Mouse (Mus musculus) liver, embryonic 12.5 days (tissue): ENCODE data around the gene Dedd. TPM values are rescaled to one million over a fixed set of nuclear protein-coding genes. Genes with fewer than 3 reads are reported as not detected.
A peak's percentile ranks its signal among the peaks of the same experiment; 100 is the strongest.

Source experiments
- ATAC-seq: fragments of 200-750 bp; cut with Nextera tagmentation; 2 replicates; pipeline ENCODE4 v1.8.0; 2017; ENCODE audit warnings: moderate number of reproducible peaks, mild to moderate bottlenecking, moderate library complexity
- H3K27ac ChIP-seq: fragments of 300-500 bp; sonication (generic); 2 replicates; pipeline ENCODE4 v1.5.1; 2016; ENCODE audit warnings: mild to moderate bottlenecking
- H3K27me3 ChIP-seq: fragments of 300-500 bp; sonication (generic); replicated peaks from 2 replicates; pipeline ENCODE4 v1.6.1; 2016; ENCODE audit warnings: mild to moderate bottlenecking, moderate library complexity
- H3K36me3 ChIP-seq: fragments of 300-500 bp; sonication (generic); 2 replicates; pipeline ENCODE4 v1.6.1; 2016; ENCODE audit warnings: mild to moderate bottlenecking, moderate library complexity
- H3K4me1 ChIP-seq: fragments of 300-500 bp; sonication (generic); 2 replicates; pipeline ENCODE4 v1.6.1; 2016
- H3K4me2 ChIP-seq: fragments of 300-500 bp; sonication (generic); 2 replicates; pipeline ENCODE4 v1.6.1; 2016; ENCODE audit warnings: mild to moderate bottlenecking, moderate library complexity
- H3K4me3 ChIP-seq: fragments of 300-500 bp; sonication (generic); 2 replicates; pipeline ENCODE4 v1.5.1; 2016; ENCODE audit warnings: mild to moderate bottlenecking, moderate library complexity
- H3K9ac ChIP-seq: fragments of 300-500 bp; sonication (generic); 2 replicates; pipeline ENCODE4 v1.6.1; 2016; ENCODE audit warnings: mild to moderate bottlenecking, moderate library complexity
- H3K9me3 ChIP-seq: fragments of 300-500 bp; sonication (generic); replicated peaks from 2 replicates; pipeline ENCODE4 v1.6.1; 2016; ENCODE audit warnings: mild to moderate bottlenecking, moderate library complexity
- WGBS: fragments of 180-500 bp; shearing (Covaris S2); methylation state at CpG from one replicate; pipeline ENCODE4 v1.1.7; 2016; ENCODE audit not compliant: insufficient replicate concordance; 5-methylcytosine and 5-hydroxymethylcytosine counted together
- polyA plus RNA-seq: library from polyadenylated mRNA; unstranded; fragments of >200 nt; fragmentation: Nextera tagmentation; extraction: Ambion mirVana; gene quantifications from 2 replicates; pipeline ENCODE4 v1.2.1, GENCODE M21; 2016

Dedd gene
- polyA plus RNA-seq, 1 experiment from 2014 or later: 26.1 TPM

DNA sequence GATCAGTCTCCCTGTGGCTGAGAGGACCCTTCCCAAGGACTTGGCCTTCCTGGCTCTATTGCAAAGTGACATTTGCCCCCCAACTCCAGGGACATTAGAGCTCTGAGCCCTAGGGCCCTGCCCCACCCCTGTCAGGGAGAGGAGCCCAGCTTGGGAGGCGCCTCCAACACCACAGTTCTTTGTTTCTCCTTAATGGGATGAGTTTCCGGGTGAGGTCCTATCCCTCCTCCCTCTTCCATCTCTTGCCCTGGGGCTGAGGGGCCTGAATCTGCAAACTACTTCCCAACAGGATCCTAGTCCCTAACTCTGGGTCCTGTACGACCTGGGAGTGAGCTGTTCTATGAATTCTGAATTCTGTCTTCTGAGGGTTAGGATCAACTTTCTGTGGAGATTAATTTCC, 43.9 kb downstream of the Dedd start:
- no peak overlapping the region for H3K4me2 ChIP-seq
- no peaks in the 10 kb centered on the region for H3K9me3 ChIP-seq
- no peak for ATAC-seq

DNA sequence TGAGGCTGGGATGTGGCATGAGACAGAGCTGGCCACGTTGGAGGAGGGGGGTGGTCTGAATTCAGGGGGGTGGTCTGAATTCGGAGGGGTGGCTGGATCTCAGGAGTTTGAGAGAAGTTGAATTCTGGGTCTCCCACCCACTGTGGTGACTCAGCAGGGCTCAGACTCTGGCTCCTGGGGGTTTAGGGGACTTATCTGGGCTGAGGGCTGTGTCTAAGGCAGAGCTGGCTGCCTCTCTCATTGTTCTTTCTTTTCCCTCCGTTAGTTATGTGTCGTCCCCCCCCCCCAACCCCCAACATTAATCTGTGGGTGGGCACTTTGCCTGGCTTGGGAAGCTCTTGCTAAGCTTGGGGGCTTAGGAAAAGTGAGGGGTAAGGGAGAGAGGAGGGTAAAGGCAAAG, 45.0 kb downstream of the Dedd start:
- peaks cover 32% of the 10 kb centered on the region for H3K27me3 ChIP-seq
- 2% methylated on average over 4 of the region's 4 CpGs for WGBS
- no peaks in the 10 kb centered on the region for H3K9me3 ChIP-seq
- no peak overlapping the region for H3K27ac ChIP-seq
- ATAC-seq: no peak
- H3K9ac ChIP-seq: peak overlapping the region; percentile 39; the same call in 1 of the 2 replicates
- no peak overlapping the region for H3K4me3 ChIP-seq
- no peaks in the 10 kb centered on the region for H3K36me3 ChIP-seq
- H3K4me2 ChIP-seq: peak overlapping the region; percentile 20; the same call in 1 of the 2 replicates
- H3K4me1 ChIP-seq: peaks cover 20% of the 10 kb centered on the region

More for the DNA sequence above, 43.9 kb downstream of the Dedd start:
- H3K4me3 ChIP-seq: no peak overlapping the region
- WGBS: 58% methylated on average over 3 of the region's 3 CpGs
- H3K9ac ChIP-seq: no peak overlapping the region
- H3K27me3 ChIP-seq: peaks cover 32% of the 10 kb centered on the region
- H3K4me1 ChIP-seq: peaks cover 20% of the 10 kb centered on the region
- no peak overlapping the region for H3K27ac ChIP-seq
- no peaks in the 10 kb centered on the region for H3K36me3 ChIP-seq

DNA sequence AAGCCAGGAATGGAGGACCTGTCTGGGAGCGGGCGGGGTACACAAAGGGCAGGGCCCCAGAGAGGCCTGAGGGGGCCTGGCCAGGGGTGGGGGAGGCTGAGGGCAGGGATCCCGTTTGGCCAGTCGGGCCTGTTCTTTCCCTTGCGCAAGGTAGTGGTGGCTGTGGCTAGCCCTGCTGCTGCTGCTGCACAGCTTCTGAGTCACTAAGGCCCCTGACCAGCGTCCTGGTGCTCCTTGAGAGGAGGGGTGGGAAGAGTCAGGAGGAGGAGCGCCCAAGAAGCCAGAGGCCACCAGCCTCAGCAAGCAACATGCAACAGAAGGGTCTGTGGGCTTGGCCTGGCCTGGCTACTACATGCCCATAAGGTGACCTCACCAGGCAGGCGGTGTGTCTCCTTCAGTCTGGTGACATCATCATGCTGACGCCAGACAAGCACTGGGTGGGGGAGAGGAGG, 46.7 kb downstream of the Dedd start:
- ATAC-seq: peak; percentile 30; the same call in 1 of the 2 replicates
- no peak overlapping the region for H3K4me2 ChIP-seq
- H3K27me3 ChIP-seq: peaks cover 36% of the 10 kb centered on the region
- H3K4me1 ChIP-seq: peaks cover 29% of the 10 kb centered on the region
- H3K36me3 ChIP-seq: no peaks in the 10 kb centered on the region
- 39% methylated on average over 9 of the region's 9 CpGs for WGBS
- H3K27ac ChIP-seq: no peak overlapping the region
- H3K4me3 ChIP-seq: no peak overlapping the region
- no peak overlapping the region for H3K9ac ChIP-seq
- no peaks in the 10 kb centered on the region for H3K9me3 ChIP-seq

DNA sequence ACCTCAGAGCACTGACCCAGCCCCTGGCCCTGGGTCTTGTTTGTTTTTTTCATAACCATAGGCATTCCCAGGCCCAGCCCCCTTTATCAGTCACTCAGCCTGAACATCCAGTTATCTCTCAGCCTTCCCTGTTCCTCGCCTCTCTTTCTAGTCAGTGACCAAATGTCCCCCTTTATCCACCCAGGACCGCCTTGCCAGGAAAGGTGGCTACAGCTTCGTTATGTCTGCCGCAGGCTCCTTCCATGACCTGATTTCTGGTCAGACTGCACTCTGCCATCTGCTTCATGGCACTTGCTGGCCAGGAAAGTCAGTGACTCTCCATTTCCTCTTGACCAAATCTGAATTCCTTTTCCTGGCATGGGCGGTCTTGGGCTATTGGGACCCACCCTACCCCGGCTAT, 49.4 kb downstream of the Dedd start:
- Histone ChIP-seq H3K27me3 (peaks cover 35% of the 10 kb centered on the region), H3K9ac (no peak overlapping the region), H3K27ac (no peak overlapping the region), H3K4me2 (no peak overlapping the region), H3K9me3 (no peaks in the 10 kb centered on the region), H3K36me3 (no peaks in the 10 kb centered on the region), H3K4me1 (peaks cover 29% of the 10 kb centered on the region), H3K4me3 (no peak overlapping the region)
- WGBS: 50% methylated on average over 6 of the region's 6 CpGs
- ATAC-seq: no peak

DNA sequence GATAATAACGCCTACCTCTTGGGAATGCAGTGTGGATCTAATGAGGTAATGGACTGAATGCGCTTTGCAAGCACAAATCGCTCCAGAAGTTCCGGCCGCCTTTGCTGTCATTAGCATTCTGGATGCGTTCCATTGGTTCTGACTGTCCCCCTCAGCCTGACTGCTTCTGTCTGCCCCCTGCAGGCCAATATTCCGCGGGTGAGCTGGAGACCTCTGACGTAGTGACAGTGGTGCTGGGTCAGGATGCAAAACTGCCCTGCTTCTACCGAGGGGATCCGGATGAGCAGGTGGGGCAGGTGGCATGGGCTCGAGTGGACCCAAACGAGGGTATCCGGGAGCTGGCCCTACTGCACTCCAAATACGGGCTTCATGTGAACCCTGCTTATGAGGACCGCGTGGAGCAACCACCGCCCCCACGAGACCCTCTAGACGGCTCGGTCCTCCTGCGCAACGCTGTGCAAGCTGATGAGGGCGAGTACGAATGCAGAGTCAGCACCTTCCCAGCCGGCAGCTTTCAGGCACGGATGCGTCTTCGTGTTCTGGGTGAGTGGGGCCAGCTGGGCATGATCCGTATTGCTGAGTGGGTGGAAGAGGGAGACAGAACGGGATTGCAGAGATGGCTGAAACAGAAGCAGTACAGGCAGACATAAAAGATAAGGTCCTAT, 51.1 kb downstream of the Dedd start:
- Histone ChIP-seq H3K9ac (no peak overlapping the region), H3K9me3 (no peaks in the 10 kb centered on the region), H3K27me3 (peaks cover 44% of the 10 kb centered on the region), H3K4me1 (peaks cover 20% of the 10 kb centered on the region), H3K4me3 (peak overlapping the region; percentile 7; the same call in 1 of the 2 replicates), H3K36me3 (no peaks in the 10 kb centered on the region), H3K4me2 (peak overlapping the region; percentile 50), H3K27ac (no peak overlapping the region)
- ATAC-seq: no peak; the same call in 1 of the 2 replicates
- 5% methylated on average over 31 of the region's 31 CpGs for WGBS

DNA sequence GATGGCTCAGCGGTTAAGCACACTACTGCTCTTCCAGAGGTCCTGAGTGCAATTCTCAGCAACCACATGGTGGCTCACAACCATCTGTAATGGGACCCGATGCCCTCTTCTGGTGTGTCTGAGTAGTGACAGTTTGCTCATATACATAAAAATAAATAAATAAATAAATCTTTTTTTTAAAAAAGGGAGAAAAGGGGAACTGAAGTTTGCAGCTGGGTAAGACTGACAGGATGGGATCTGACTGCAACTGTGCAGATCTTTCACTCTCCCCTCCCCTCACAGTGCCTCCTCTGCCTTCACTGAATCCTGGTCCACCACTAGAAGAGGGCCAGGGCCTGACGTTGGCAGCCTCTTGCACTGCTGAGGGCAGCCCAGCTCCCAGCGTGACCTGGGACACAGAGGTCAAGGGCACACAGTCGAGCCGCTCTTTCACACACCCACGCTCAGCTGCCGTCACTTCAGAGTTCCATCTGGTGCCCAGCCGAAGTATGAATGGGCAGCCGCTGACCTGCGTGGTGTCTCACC, 53.2 kb downstream of the Dedd start:
- WGBS: 65% methylated on average over 11 of the region's 11 CpGs
- no peak overlapping the region for H3K9ac ChIP-seq
- H3K4me3 ChIP-seq: no peak overlapping the region
- no peaks in the 10 kb centered on the region for H3K9me3 ChIP-seq
- no peaks in the 10 kb centered on the region for H3K36me3 ChIP-seq
- no peak overlapping the region for H3K27ac ChIP-seq
- peaks cover 54% of the 10 kb centered on the region for H3K27me3 ChIP-seq
- ATAC-seq: no peak
- H3K4me2 ChIP-seq: no peak overlapping the region
- peaks cover 9% of the 10 kb centered on the region; the same call in 1 of the 2 replicates for H3K4me1 ChIP-seq

DNA sequence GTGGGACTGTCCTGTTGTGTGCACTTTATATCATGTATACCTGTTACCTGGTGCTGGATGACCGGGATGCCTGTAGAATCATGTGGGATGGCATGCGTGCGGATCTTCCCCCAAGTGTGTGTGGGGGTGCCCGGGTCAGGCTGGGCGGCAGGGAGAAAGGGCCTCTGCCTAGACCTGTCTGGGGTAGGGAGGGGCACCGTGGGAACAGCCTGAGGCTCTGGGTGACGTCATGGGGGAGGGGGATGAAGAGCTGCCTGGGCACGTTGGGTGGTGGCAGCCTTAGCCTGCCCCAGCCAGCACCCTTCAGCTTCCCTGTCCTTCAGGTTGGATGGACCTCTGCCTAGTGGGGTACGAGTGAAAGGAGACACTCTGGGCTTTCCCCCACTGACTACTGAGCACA, 55.4 kb downstream of the Dedd start:
- Histone ChIP-seq H3K4me2 (no peak overlapping the region), H3K9me3 (no peaks in the 10 kb centered on the region), H3K27ac (no peak overlapping the region), H3K27me3 (peaks cover 52% of the 10 kb centered on the region), H3K4me3 (no peak overlapping the region), H3K4me1 (peaks cover 21% of the 10 kb centered on the region), H3K9ac (no peak overlapping the region), H3K36me3 (no peaks in the 10 kb centered on the region)
- WGBS: 55% methylated on average over 9 of the region's 9 CpGs
- ATAC-seq: no peak

DNA sequence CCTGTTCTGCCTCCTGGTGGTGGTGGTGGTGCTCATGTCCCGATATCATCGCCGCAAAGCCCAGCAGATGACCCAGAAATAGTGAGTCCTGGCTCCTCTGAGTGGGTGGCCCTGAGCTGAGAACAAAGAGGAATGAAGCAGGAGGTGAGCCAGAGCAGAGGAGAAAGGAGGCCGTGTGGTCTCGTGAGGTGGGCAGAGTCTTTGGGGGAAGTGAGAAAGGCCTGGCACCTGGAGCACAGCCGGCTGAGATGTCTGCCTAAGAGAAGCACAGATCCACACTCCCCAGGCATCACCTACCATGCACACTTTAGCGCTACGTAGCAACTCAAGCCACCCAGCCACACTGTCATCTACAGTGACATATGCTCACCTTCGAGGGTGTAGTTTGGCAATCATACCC, 56.2 kb downstream of the Dedd start:
- Histone ChIP-seq H3K4me1 (peaks cover 22% of the 10 kb centered on the region), H3K4me3 (no peak overlapping the region), H3K4me2 (no peak overlapping the region), H3K9ac (no peak overlapping the region), H3K27me3 (peaks cover 44% of the 10 kb centered on the region), H3K36me3 (no peaks in the 10 kb centered on the region), H3K27ac (no peak overlapping the region), H3K9me3 (no peaks in the 10 kb centered on the region)
- 63% methylated on average over 9 of the region's 9 CpGs for WGBS
- ATAC-seq: no peak

DNA sequence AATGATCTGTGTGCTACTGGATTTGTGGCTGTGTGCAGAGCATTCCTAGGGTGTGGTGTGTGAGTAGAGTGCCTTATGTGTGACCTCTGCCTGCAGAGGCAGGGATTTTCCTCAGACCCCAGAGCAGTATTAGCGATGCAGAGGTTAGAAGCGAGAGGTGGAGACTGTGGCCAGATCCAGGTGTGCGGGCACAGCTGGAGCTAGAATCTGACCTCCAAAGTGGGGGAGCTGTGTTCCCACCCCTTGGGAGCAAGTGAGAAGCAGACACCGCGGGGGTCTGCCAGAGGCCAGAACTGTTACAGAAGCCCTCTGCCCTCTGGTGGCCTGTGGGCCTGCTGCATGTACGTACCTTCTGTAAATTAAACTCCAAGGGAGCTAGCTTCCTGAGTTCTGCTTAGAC, 58.2 kb downstream of the Dedd start:
- Histone ChIP-seq H3K4me1 (peaks cover 24% of the 10 kb centered on the region), H3K27me3 (peaks cover 28% of the 10 kb centered on the region), H3K9me3 (no peaks in the 10 kb centered on the region), H3K36me3 (no peaks in the 10 kb centered on the region), H3K4me3 (no peak overlapping the region), H3K27ac (no peak overlapping the region), H3K4me2 (no peak overlapping the region), H3K9ac (no peak overlapping the region)
- WGBS: 42% methylated on average over 6 of the region's 6 CpGs
- no peak for ATAC-seq

DNA sequence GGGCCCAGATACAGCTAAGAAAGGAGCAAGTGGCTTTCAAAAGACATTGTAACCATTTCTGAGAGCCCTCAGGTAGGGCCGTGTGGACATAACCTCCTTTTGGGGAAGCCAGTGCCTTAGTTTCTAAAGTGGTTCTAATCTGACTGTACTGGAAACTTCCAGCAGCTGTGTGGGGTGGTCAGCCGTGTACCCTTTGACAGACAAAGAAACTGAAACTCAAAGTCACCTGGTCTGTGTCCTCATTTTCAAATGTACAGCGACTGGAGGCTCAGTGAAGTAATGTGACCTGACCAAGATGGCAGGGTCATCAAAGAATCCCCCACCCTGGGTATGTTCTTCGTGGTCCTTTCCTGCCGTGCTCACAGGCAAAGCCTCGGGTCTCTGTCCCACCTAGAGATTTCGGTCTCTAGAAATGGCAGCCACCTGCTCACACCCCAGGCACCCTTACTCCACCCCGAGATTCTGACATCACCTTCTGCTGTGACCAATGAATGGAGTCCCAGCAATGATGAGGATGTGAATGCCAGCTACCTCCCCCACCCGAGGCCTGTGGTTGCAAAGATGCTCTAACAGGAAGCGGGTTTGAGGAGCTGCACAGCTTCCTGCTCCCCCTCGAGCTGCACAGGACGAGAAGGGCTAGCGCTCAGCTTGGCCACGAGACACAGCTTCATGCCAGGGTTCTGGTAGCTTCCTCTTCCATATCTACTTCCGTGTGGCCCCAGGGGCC, 59.6 kb downstream of the Dedd start, which contains the start of gene Arhgap30:
Arhgap30 (plus strand) TSS at position 579 of the 727 bp plus-strand sequence.
- H3K4me1 ChIP-seq: peaks cover 24% of the 10 kb centered on the region
- no peaks in the 10 kb centered on the region for H3K9me3 ChIP-seq
- peak within 1 kb of the TSS; percentile 52 for H3K27ac ChIP-seq
- H3K27me3 ChIP-seq: peaks cover 17% of the 10 kb centered on the region
- WGBS: 26% methylated on average over 15 of the region's 15 CpGs
- peak; percentile 47; the same call in 1 of the 2 replicates for ATAC-seq
- H3K4me2 ChIP-seq: peak within 1 kb of the TSS; percentile 62
- H3K4me3 ChIP-seq: peak within 1 kb of the TSS; percentile 39
- no peaks in the 10 kb centered on the region for H3K36me3 ChIP-seq
- H3K9ac ChIP-seq: peak within 1 kb of the TSS; percentile 45; the same call in 1 of the 2 replicates

DNA sequence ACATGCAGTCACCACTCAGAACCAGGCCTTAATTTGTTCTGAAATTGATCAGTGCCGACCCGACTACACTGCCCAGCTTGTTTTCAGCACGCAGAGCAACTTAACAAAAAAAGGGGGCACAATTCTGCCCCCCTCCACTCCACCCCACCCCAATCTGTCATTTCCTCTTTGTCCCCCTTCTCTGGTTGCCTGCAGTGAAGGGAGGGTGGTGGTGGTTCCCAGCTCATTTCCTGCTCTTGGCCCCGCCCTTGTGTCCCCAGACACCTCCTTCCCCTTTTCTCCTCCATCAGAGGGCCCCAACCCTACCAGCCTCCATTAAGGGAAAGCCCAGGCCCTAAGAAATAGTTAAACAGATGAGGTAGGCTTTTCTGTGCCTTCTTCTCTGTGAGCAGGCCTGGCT, 61.2 kb downstream of the Dedd start:
- no peak for ATAC-seq
- peaks cover 24% of the 10 kb centered on the region for H3K4me1 ChIP-seq
- H3K9me3 ChIP-seq: no peaks in the 10 kb centered on the region
- 0 out of 2 replicates have a peak overlapping the region, but pooled peaks have one; percentile 52 for H3K27ac ChIP-seq
- 44% methylated on average over 3 of the region's 4 CpGs for WGBS
- H3K27me3 ChIP-seq: peaks cover 10% of the 10 kb centered on the region
- no peak overlapping the region for H3K9ac ChIP-seq
- H3K4me2 ChIP-seq: peak overlapping the region; percentile 62; the same call in 1 of the 2 replicates
- H3K36me3 ChIP-seq: no peaks in the 10 kb centered on the region
- H3K4me3 ChIP-seq: no peak overlapping the region
